Mouse (Mus musculus): ENCODE measurements at regions not wholly inside any gene's neighbourhood (a gene's known extent, or its start where the extent isn't known, plus 50 kb on each side); places are given as distances from the start of the nearest gene placed in this dataset.

- DNase-seq (ENCODE audit: low spot score) = no peak
Observed at GRCm38 (mm10) chr19:56177231-56177745, 109.6 kb upstream of the Habp2 start.

- no peak for DNase-seq (ENCODE audit: low spot score)
Observed at GRCm38 (mm10) chr19:56185756-56186155, 101.2 kb upstream of the Habp2 start.

- no peak for DNase-seq (ENCODE audit: low spot score)
Observed at GRCm38 (mm10) chr19:56189185-56189584, 97.8 kb upstream of the Habp2 start.

- no peak for DNase-seq (ENCODE audit: low spot score)
Observed at GRCm38 (mm10) chr19:56190222-56190621, 96.7 kb upstream of the Habp2 start.

GRCm38 (mm10) chr19:56198474-56199236, 88.3 kb upstream of the Habp2 start:
- no peak for DNase-seq (ENCODE audit: low spot score)

- no peak for DNase-seq (ENCODE audit: low spot score)
Observed at GRCm38 (mm10) chr19:56199401-56200150, 87.4 kb upstream of the Habp2 start.

- no peak for DNase-seq (ENCODE audit: low spot score)
Observed at GRCm38 (mm10) chr19:56201007-56201682, 85.8 kb upstream of the Habp2 start.

GRCm38 (mm10) chr19:56201738-56202480, 85.0 kb upstream of the Habp2 start:
- no peak for DNase-seq (ENCODE audit: low spot score)

GRCm38 (mm10) chr19:56202481-56203130, 84.3 kb upstream of the Habp2 start:
- DNase-seq (ENCODE audit: low spot score) = no peak

- no peak for DNase-seq (ENCODE audit: low spot score)
Observed at GRCm38 (mm10) chr19:56218536-56218935, 68.4 kb upstream of the Habp2 start.

GRCm38 (mm10) chr19:56220724-56221407, 66.1 kb upstream of the Habp2 start:
- no peak for DNase-seq (ENCODE audit: low spot score)

GRCm38 (mm10) chr19:56222496-56222895, 64.4 kb upstream of the Habp2 start:
- DNase-seq (ENCODE audit: low spot score) = no peak

GRCm38 (mm10) chr19:56225039-56225438, 61.9 kb upstream of the Habp2 start:
- no peak for DNase-seq (ENCODE audit: low spot score)

GRCm38 (mm10) chr19:56225518-56225917, 61.4 kb upstream of the Habp2 start:
- DNase-seq (ENCODE audit: low spot score) = no peak

- no peak for DNase-seq (ENCODE audit: low spot score)
Observed at GRCm38 (mm10) chr19:56228586-56228985, 58.4 kb upstream of the Habp2 start.

GRCm38 (mm10) chr19:56231430-56231829, 55.5 kb upstream of the Habp2 start:
- no peak for DNase-seq (ENCODE audit: low spot score)

GRCm38 (mm10) chr19:56231849-56232248, 55.1 kb upstream of the Habp2 start:
- DNase-seq (ENCODE audit: low spot score) = peak; percentile 8

GRCm38 (mm10) chr19:56232269-56232668, 54.7 kb upstream of the Habp2 start:
- DNase-seq (ENCODE audit: low spot score) = no peak

GRCm38 (mm10) chr19:56232950-56233349, 54.0 kb upstream of the Habp2 start:
- DNase-seq (ENCODE audit: low spot score) = no peak

- no peak for DNase-seq (ENCODE audit: low spot score)
Observed at GRCm38 (mm10) chr19:56235040-56235439, 51.9 kb upstream of the Habp2 start.
